Mouse (Mus musculus) retina, embryonic 14.5 days (tissue): Measurements from ENCODE around the gene Col25a1.

Experiments used
- DNase-seq: peaks from one replicate; pipeline ENCODE4 v3.0.0-alpha.2; 2015; ENCODE audit warnings: low spot score

Gene Col25a1

GRCm38 (mm10) chr3:130378626-130379025, 247.3 kb downstream of the Col25a1 start:
- peak; percentile 58 for DNase-seq

- DNase-seq = no peak
Observed at GRCm38 (mm10) chr3:130380299-130380845, 249.1 kb downstream of the Col25a1 start.

- no peak for DNase-seq
Observed at GRCm38 (mm10) chr3:130381691-130382090, 250.4 kb downstream of the Col25a1 start.

GRCm38 (mm10) chr3:130385856-130386255, 254.6 kb downstream of the Col25a1 start:
- no peak for DNase-seq

- DNase-seq = no peak
Observed at GRCm38 (mm10) chr3:130387156-130387555, 255.9 kb downstream of the Col25a1 start.

GRCm38 (mm10) chr3:130389261-130389975, 258.1 kb downstream of the Col25a1 start:
- no peak for DNase-seq

- DNase-seq = no peak
Observed at GRCm38 (mm10) chr3:130396636-130397035, 265.3 kb downstream of the Col25a1 start.

- DNase-seq = no peak
Observed at GRCm38 (mm10) chr3:130400716-130401559, 269.6 kb downstream of the Col25a1 start.

GRCm38 (mm10) chr3:130401560-130401852, 270.2 kb downstream of the Col25a1 start:
- DNase-seq = no peak

- DNase-seq = peak; percentile 11
Observed at GRCm38 (mm10) chr3:130404525-130405409, 273.5 kb downstream of the Col25a1 start.

- DNase-seq = no peak
Observed at GRCm38 (mm10) chr3:130407201-130407600, 275.9 kb downstream of the Col25a1 start.

- peak; percentile 45 for DNase-seq
Observed at GRCm38 (mm10) chr3:130413239-130413638, 281.9 kb downstream of the Col25a1 start.

GRCm38 (mm10) chr3:130418951-130419350, 287.6 kb downstream of the Col25a1 start:
- no peak for DNase-seq

GRCm38 (mm10) chr3:130428796-130429195, 297.5 kb downstream of the Col25a1 start:
- no peak for DNase-seq

GRCm38 (mm10) chr3:130430052-130430451, 298.8 kb downstream of the Col25a1 start:
- no peak for DNase-seq

GRCm38 (mm10) chr3:130432818-130433217, 301.5 kb downstream of the Col25a1 start:
- DNase-seq = no peak

- no peak for DNase-seq
Observed at GRCm38 (mm10) chr3:130436956-130437355, 305.7 kb downstream of the Col25a1 start.

- no peak for DNase-seq
Observed at GRCm38 (mm10) chr3:130439767-130440166, 308.5 kb downstream of the Col25a1 start.

- no peak for DNase-seq
Observed at GRCm38 (mm10) chr3:130440689-130441088, 309.4 kb downstream of the Col25a1 start.

GRCm38 (mm10) chr3:130443842-130444627, 312.7 kb downstream of the Col25a1 start:
- no peak for DNase-seq

GRCm38 (mm10) chr3:130449864-130450263, 318.6 kb downstream of the Col25a1 start:
- DNase-seq = no peak
